Mouse (Mus musculus) bone marrow macrophage, adult 2 months (primary cell): Measurements from ENCODE around the gene Mrps18b.

Experiments used
- CTCF ChIP-seq: IDR thresholded peaks from 2 replicates; pipeline ENCODE4 v1.5.1; 2012; ENCODE audit warnings: low read depth, mild to moderate bottlenecking, low read length, moderate library complexity
- POLR2A ChIP-seq: IDR thresholded peaks from 2 replicates; pipeline ENCODE4 v1.6.1; 2012; ENCODE audit warnings: mild to moderate bottlenecking, low read depth, low read length, borderline replicate concordance

- TF ChIP-seq CTCF (no peak), POLR2A (no peak)
These were observed 12.7 kb downstream of the Mrps18b start for GRCm38 (mm10) chr17:35903343-35903991.
